Mouse (Mus musculus) ES-E14 (cell line): Measurements from ENCODE around the gene Tmem164.

Experiments used
- CHD2 ChIP-seq: IDR thresholded peaks from 2 replicates; pipeline ENCODE4 v1.6.1; 2014; ENCODE audit warnings: mild to moderate bottlenecking, low read depth, low read length, inconsistent platforms
- HCFC1 ChIP-seq: IDR thresholded peaks from 2 replicates; pipeline ENCODE4 v1.6.1; 2012; ENCODE audit warnings: low read length, inconsistent platforms, borderline replicate concordance; ENCODE audit not compliant: insufficient read depth
- ZC3H11A ChIP-seq: IDR thresholded peaks from 2 replicates; pipeline ENCODE4 v1.6.1; 2012; ENCODE audit warnings: low read depth, mild to moderate bottlenecking, inconsistent platforms, low read length, borderline replicate concordance
- ZNF384 ChIP-seq: IDR thresholded peaks from 2 replicates; pipeline ENCODE4 v1.6.1; 2012; ENCODE audit warnings: low read depth, low read length, inconsistent platforms

GRCm38 (mm10) chrX:142681616-142682141, 473 bp downstream of the Tmem164 start:
- TF ChIP-seq ZC3H11A (no peak), CHD2 (no peak), HCFC1 (no peak), ZNF384 (no peak)
